Mouse (Mus musculus): ENCODE data around the gene Sh3bp5l. TPM values are rescaled to one million over a fixed set of nuclear protein-coding genes. Genes with fewer than 3 reads are reported as not detected.
"Not testable (repeated sequence)": the region's sequence is repeated elsewhere in the genome, so short reads cannot be mapped to it uniquely, and the experiment has no call there.

Gene Sh3bp5l
- polyA plus RNA-seq, 1 experiment = 20.6 TPM

- Histone ChIP-seq H3K4me1 (ENCODE audit: control insufficient read depth, insufficient read depth, insufficient read length, low read length) (no peaks in the 10 kb centered on the region), H3K4me3 (ENCODE audit: insufficient read depth, low read depth, low read length) (no peak overlapping the region), H3K27ac (replicated peaks; ENCODE audit: low read depth, low read length) (no peak overlapping the region)
Measured at GRCm38 (mm10) chr11:58346745-58347144, 16.2 kb downstream of the Sh3bp5l start.

- no peak overlapping the region for H3K27ac ChIP-seq (replicated peaks; ENCODE audit: low read depth, low read length)
- no peak overlapping the region for H3K4me3 ChIP-seq (ENCODE audit: insufficient read depth, low read depth, low read length)
- no peaks in the 10 kb centered on the region for H3K4me1 ChIP-seq (ENCODE audit: control insufficient read depth, insufficient read depth, insufficient read length, low read length)
Measured at GRCm38 (mm10) chr11:58350628-58351027, 20.1 kb downstream of the Sh3bp5l start.

GRCm38 (mm10) chr11:58351179-58351578, 20.7 kb downstream of the Sh3bp5l start:
- H3K4me1 ChIP-seq (ENCODE audit: control insufficient read depth, insufficient read depth, insufficient read length, low read length) = no peaks in the 10 kb centered on the region
- no peak overlapping the region for H3K27ac ChIP-seq (replicated peaks; ENCODE audit: low read depth, low read length)
- no peak overlapping the region for H3K4me3 ChIP-seq (ENCODE audit: insufficient read depth, low read depth, low read length)

GRCm38 (mm10) chr11:58352681-58353548, 22.4 kb downstream of the Sh3bp5l start:
- Histone ChIP-seq H3K27ac (replicated peaks; ENCODE audit: low read depth, low read length) (no peak overlapping the region), H3K4me1 (ENCODE audit: control insufficient read depth, insufficient read depth, insufficient read length, low read length) (no peaks in the 10 kb centered on the region), H3K4me3 (ENCODE audit: insufficient read depth, low read depth, low read length) (no peak overlapping the region)

- H3K4me3 ChIP-seq (ENCODE audit: insufficient read depth, low read depth, low read length) = no peak overlapping the region
- H3K4me1 ChIP-seq (ENCODE audit: control insufficient read depth, insufficient read depth, insufficient read length, low read length) = no peaks in the 10 kb centered on the region
- H3K27ac ChIP-seq (replicated peaks; ENCODE audit: low read depth, low read length) = no peak overlapping the region
Measured at GRCm38 (mm10) chr11:58353709-58354108, 23.2 kb downstream of the Sh3bp5l start.

GRCm38 (mm10) chr11:58354476-58354875, 24.0 kb downstream of the Sh3bp5l start:
- H3K4me3 ChIP-seq (ENCODE audit: insufficient read depth, low read depth, low read length) = no peak overlapping the region
- H3K4me1 ChIP-seq (ENCODE audit: control insufficient read depth, insufficient read depth, insufficient read length, low read length) = no peaks in the 10 kb centered on the region
- no peak overlapping the region for H3K27ac ChIP-seq (replicated peaks; ENCODE audit: low read depth, low read length)

- Histone ChIP-seq H3K4me1 (ENCODE audit: control insufficient read depth, insufficient read depth, insufficient read length, low read length) (no peaks in the 10 kb centered on the region), H3K27ac (replicated peaks; ENCODE audit: low read depth, low read length) (no peak overlapping the region), H3K4me3 (ENCODE audit: insufficient read depth, low read depth, low read length) (no peak overlapping the region)
Measured at GRCm38 (mm10) chr11:58354927-58355326, 24.4 kb downstream of the Sh3bp5l start.

GRCm38 (mm10) chr11:58357042-58357441, 26.5 kb downstream of the Sh3bp5l start:
- Histone ChIP-seq H3K4me3 (ENCODE audit: insufficient read depth, low read depth, low read length) (no peak overlapping the region), H3K4me1 (ENCODE audit: control insufficient read depth, insufficient read depth, insufficient read length, low read length) (no peaks in the 10 kb centered on the region), H3K27ac (replicated peaks; ENCODE audit: low read depth, low read length) (no peak overlapping the region)

GRCm38 (mm10) chr11:58357844-58358534, 27.5 kb downstream of the Sh3bp5l start:
- Histone ChIP-seq H3K27ac (replicated peaks; ENCODE audit: low read depth, low read length) (no peak overlapping the region), H3K4me1 (ENCODE audit: control insufficient read depth, insufficient read depth, insufficient read length, low read length) (no peaks in the 10 kb centered on the region), H3K4me3 (ENCODE audit: insufficient read depth, low read depth, low read length) (no peak overlapping the region)

GRCm38 (mm10) chr11:58362562-58362961, 32.0 kb downstream of the Sh3bp5l start:
- not testable (repeated sequence) for H3K4me3 ChIP-seq (ENCODE audit: insufficient read depth, low read depth, low read length); H3K27ac ChIP-seq (replicated peaks; ENCODE audit: low read depth, low read length); H3K4me1 ChIP-seq (ENCODE audit: control insufficient read depth, insufficient read depth, insufficient read length, low read length)

GRCm38 (mm10) chr11:58364454-58364853, 33.9 kb downstream of the Sh3bp5l start:
- H3K4me1 ChIP-seq (ENCODE audit: control insufficient read depth, insufficient read depth, insufficient read length, low read length) = no peaks in the 10 kb centered on the region
- no peak overlapping the region for H3K27ac ChIP-seq (replicated peaks; ENCODE audit: low read depth, low read length)
- no peak overlapping the region for H3K4me3 ChIP-seq (ENCODE audit: insufficient read depth, low read depth, low read length)

- H3K27ac ChIP-seq (replicated peaks; ENCODE audit: low read depth, low read length); H3K4me3 ChIP-seq (ENCODE audit: insufficient read depth, low read depth, low read length); H3K4me1 ChIP-seq (ENCODE audit: control insufficient read depth, insufficient read depth, insufficient read length, low read length): not testable (repeated sequence)
Measured at GRCm38 (mm10) chr11:58366191-58366590, 35.7 kb downstream of the Sh3bp5l start.

GRCm38 (mm10) chr11:58377273-58377672, 46.7 kb downstream of the Sh3bp5l start:
- Histone ChIP-seq H3K27ac (replicated peaks; ENCODE audit: low read depth, low read length) (no peak overlapping the region), H3K4me1 (ENCODE audit: control insufficient read depth, insufficient read depth, insufficient read length, low read length) (no peaks in the 10 kb centered on the region), H3K4me3 (ENCODE audit: insufficient read depth, low read depth, low read length) (no peak overlapping the region)

GRCm38 (mm10) chr11:58377686-58378085, 47.2 kb downstream of the Sh3bp5l start:
- Histone ChIP-seq H3K4me3 (ENCODE audit: insufficient read depth, low read depth, low read length) (no peak overlapping the region), H3K27ac (replicated peaks; ENCODE audit: low read depth, low read length) (no peak overlapping the region), H3K4me1 (ENCODE audit: control insufficient read depth, insufficient read depth, insufficient read length, low read length) (no peaks in the 10 kb centered on the region)

- no peak within 1 kb of the TSS for H3K4me3 ChIP-seq (ENCODE audit: insufficient read depth, low read depth, low read length)
- H3K27ac ChIP-seq (replicated peaks; ENCODE audit: low read depth, low read length) = no peak within 1 kb of the TSS
- H3K4me1 ChIP-seq (ENCODE audit: control insufficient read depth, insufficient read depth, insufficient read length, low read length) = no peaks in the 10 kb centered on the region
Measured at GRCm38 (mm10) chr11:58378763-58379278, 48.3 kb downstream of the Sh3bp5l start, which contains the start of gene Lypd8. TSS of gene Lypd8 (plus strand) at chr11:58379043.
